Mouse (Mus musculus) urinary bladder, adult 2 months (tissue): ENCODE measurements around the gene Fgfr2. TPM values are rescaled to one million over a fixed set of nuclear protein-coding genes. Genes with fewer than 3 reads are reported as not detected.
"Not testable (repeated sequence)": the region's sequence is repeated elsewhere in the genome, so short reads cannot be mapped to it uniquely, and the experiment has no call there.

Experiments used
- DNase-seq: peaks from one replicate; pipeline ENCODE4 v3.0.0; 2022; ENCODE audit warnings: low spot score
- polyA plus RNA-seq: library from polyadenylated mRNA; depleted of rRNA; stranded (reverse); fragments of >200 nt; gene quantifications from 2 replicates; pipeline ENCODE4 v1.2.3, GENCODE M21; 2012; rRNA removed

The Fgfr2 gene
- polyA plus RNA-seq, 1 experiment: 80.2 TPM

GRCm38 (mm10) chr7:130158845-130159244, 2964.3 kb downstream of the Fgfr2 start:
- DNase-seq: no peak

- no peak for DNase-seq
Observed at GRCm38 (mm10) chr7:130153363-130153969, 2969.7 kb downstream of the Fgfr2 start.

- no peak for DNase-seq
Observed at GRCm38 (mm10) chr7:130148906-130149305, 2974.2 kb downstream of the Fgfr2 start.

- no peak for DNase-seq
Observed at GRCm38 (mm10) chr7:130147230-130147629, 2975.9 kb downstream of the Fgfr2 start.

- no peak for DNase-seq
Observed at GRCm38 (mm10) chr7:130145211-130145610, 2977.9 kb downstream of the Fgfr2 start.

- DNase-seq: no peak
Observed at GRCm38 (mm10) chr7:130143371-130143770, 2979.8 kb downstream of the Fgfr2 start.

GRCm38 (mm10) chr7:130141088-130141873, 2981.9 kb downstream of the Fgfr2 start:
- no peak for DNase-seq

GRCm38 (mm10) chr7:130134924-130135365, 2988.2 kb downstream of the Fgfr2 start:
- no peak for DNase-seq

GRCm38 (mm10) chr7:130134428-130134827, 2988.7 kb downstream of the Fgfr2 start:
- not testable (repeated sequence) for DNase-seq

GRCm38 (mm10) chr7:130130226-130130625, 2992.9 kb downstream of the Fgfr2 start:
- no peak for DNase-seq

GRCm38 (mm10) chr7:130129359-130129960, 2993.7 kb downstream of the Fgfr2 start:
- no peak for DNase-seq

- DNase-seq: no peak
Observed at GRCm38 (mm10) chr7:130121507-130121906, 3001.6 kb downstream of the Fgfr2 start.

- no peak for DNase-seq
Observed at GRCm38 (mm10) chr7:130119466-130119865, 3003.7 kb downstream of the Fgfr2 start.

- DNase-seq: no peak
Observed at GRCm38 (mm10) chr7:130118726-130119125, 3004.4 kb downstream of the Fgfr2 start.

- no peak for DNase-seq
Observed at GRCm38 (mm10) chr7:130117466-130118123, 3005.6 kb downstream of the Fgfr2 start.

- no peak for DNase-seq
Observed at GRCm38 (mm10) chr7:130114436-130114835, 3008.7 kb downstream of the Fgfr2 start.

Other genes starting within 250 kb of the Fgfr2 start
- gene Zranb1, start 192.2 kb downstream of the Fgfr2 start, polyA plus RNA-seq: 22.4 and 24.2 TPM in 2 replicates
- 83.1 and 99.4 TPM in 2 replicates for gene Ctbp2, start 1.0 kb upstream of the Fgfr2 start, polyA plus RNA-seq